Mouse (Mus musculus) lung, adult 2 months (tissue): ENCODE data around the gene Thbs4.

Experiments used
- CTCF ChIP-seq: fragments of 200-500 bp; IDR thresholded peaks from 2 replicates; pipeline ENCODE4 v1.5.1; 2011; ENCODE audit warnings: mild to moderate bottlenecking, low read length, control low read depth; ENCODE audit not compliant: insufficient read depth
- POLR2A ChIP-seq: fragments of 200-500 bp; IDR thresholded peaks from 2 replicates; pipeline ENCODE4 v1.6.1; 2011; ENCODE audit warnings: low read depth, mild to moderate bottlenecking, control low read depth, low read length, borderline replicate concordance; ENCODE audit errors: extremely low read depth

DNA sequence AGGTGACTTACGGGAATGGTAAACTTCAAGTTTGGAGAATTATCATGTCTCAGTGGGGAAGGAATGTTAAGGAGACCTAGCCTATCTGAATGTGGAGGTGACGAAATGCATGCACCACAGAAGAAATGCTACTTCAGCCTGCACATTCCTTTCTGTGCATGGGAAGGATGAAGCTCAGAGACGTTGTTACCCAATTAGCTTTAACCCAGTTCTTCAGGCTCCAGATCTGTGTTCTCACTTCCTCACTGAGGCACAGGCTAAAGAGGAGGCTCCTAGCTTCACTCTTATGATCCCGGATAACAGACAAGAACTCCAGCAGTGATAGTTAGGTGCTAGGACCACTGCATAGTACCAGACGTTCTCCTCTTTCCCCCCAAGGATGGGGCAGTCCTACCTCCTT lies 21.7 kb upstream of the Thbs4 start:
- TF ChIP-seq CTCF (no peak), POLR2A (no peak)
